Mouse (Mus musculus) embryonic facial prominence, embryonic 11.5 days (tissue): ENCODE results near the gene Arpc1a. TPM values are rescaled to one million over a fixed set of nuclear protein-coding genes. Genes with fewer than 3 reads are reported as not detected.

Experiments
- ATAC-seq: fragments of 200-750 bp; cut with Nextera tagmentation; replicated peaks from 2 replicates; pipeline ENCODE4 v1.8.0; 2017; ENCODE audit warnings: low read depth; ENCODE audit not compliant: insufficient number of reproducible peaks, low FRiP score, low TSS enrichment
- DNase-seq: peaks from one replicate; pipeline ENCODE4 v3.0.0-alpha.2; 2015; ENCODE audit warnings: low spot score
- H3K27ac ChIP-seq: fragments of 300-500 bp; sonication (generic); replicated peaks from 2 replicates; pipeline ENCODE4 v1.5.1; 2014; ENCODE audit warnings: mild to moderate bottlenecking, low read depth, low read length, control low read depth
- H3K27me3 ChIP-seq: fragments of 300-500 bp; sonication (generic); 2 replicates; pipeline ENCODE4 v1.6.1; 2014; ENCODE audit warnings: mild to moderate bottlenecking, low read length, moderate library complexity, mixed read lengths; ENCODE audit not compliant: control insufficient read depth, insufficient read depth
- H3K36me3 ChIP-seq: fragments of 300-500 bp; sonication (generic); replicated peaks from 2 replicates; pipeline ENCODE4 v1.6.1; 2014; ENCODE audit warnings: low read depth, mild to moderate bottlenecking, low read length, moderate library complexity, mixed read lengths; ENCODE audit not compliant: control insufficient read depth, insufficient read depth
- H3K4me1 ChIP-seq: fragments of 300-500 bp; sonication (generic); 2 replicates; pipeline ENCODE4 v1.6.1; 2014; ENCODE audit warnings: low read length, mixed read lengths; ENCODE audit not compliant: control insufficient read depth, insufficient read depth
- H3K4me2 ChIP-seq: fragments of 300-500 bp; sonication (generic); 2 replicates; pipeline ENCODE4 v1.6.1; 2014; ENCODE audit warnings: low read depth, mild to moderate bottlenecking, control low read depth, low read length, moderate library complexity
- H3K4me3 ChIP-seq: fragments of 300-500 bp; sonication (generic); 2 replicates; pipeline ENCODE4 v1.5.1; 2014; ENCODE audit warnings: low read depth, low read length, control low read depth
- H3K9ac ChIP-seq: fragments of 300-500 bp; sonication (generic); replicated peaks from 2 replicates; pipeline ENCODE4 v1.6.1; 2014; ENCODE audit warnings: mild to moderate bottlenecking, control low read depth, low read length
- H3K9me3 ChIP-seq: fragments of 300-500 bp; sonication (generic); replicated peaks from 2 replicates; pipeline ENCODE4 v1.6.1; 2016; ENCODE audit warnings: mild to moderate bottlenecking, low read length, inconsistent platforms, mixed read lengths; ENCODE audit not compliant: control insufficient read depth
- WGBS: fragments of 180-500 bp; shearing (Covaris S2); extraction: QIAGEN DNeasy Blood & Tissue Kit; methylation state at CpG from one replicate; pipeline ENCODE4 v1.1.7; 2014; 5-methylcytosine and 5-hydroxymethylcytosine counted together
- polyA plus RNA-seq: library from polyadenylated mRNA; unstranded; fragments of >200 nt; fragmentation: Nextera tagmentation; extraction: Ambion mirVana; gene quantifications from 2 replicates; pipeline ENCODE4 v1.2.1, GENCODE M21; 2014

Gene Arpc1a
- polyA plus RNA-seq, 1 experiment from 2014 or later: 157 TPM

- no peak for ATAC-seq
- DNase-seq: no peak
- Histone ChIP-seq H3K36me3 (peaks cover 10% of the 10 kb centered on the region), H3K4me2 (no peak overlapping the region), H3K9ac (no peak overlapping the region), H3K27me3 (no peaks in the 10 kb centered on the region), H3K4me3 (no peak overlapping the region), H3K9me3 (no peaks in the 10 kb centered on the region), H3K27ac (no peak overlapping the region), H3K4me1 (no peaks in the 10 kb centered on the region)
- WGBS: 93% methylated on average over 5 of the region's 5 CpGs
These were observed 69.1 kb downstream of the Arpc1a start for GRCm38 (mm10) chr5:145152690-145153089.

Other genes with a start within 250 kb of the Arpc1a start
- gene Smurf1, start 118.0 kb upstream of the Arpc1a start, polyA plus RNA-seq: 12.1 and 16.7 TPM in 2 replicates
- gene Gm4871, start 51.1 kb upstream of the Arpc1a start, polyA plus RNA-seq: not detected in 2 replicates
- not detected in 2 replicates for gene 1700018F24Rik, start 40.8 kb upstream of the Arpc1a start, polyA plus RNA-seq
- gene Kpna7, start 200 bp downstream of the Arpc1a start, polyA plus RNA-seq: not detected in 2 replicates
- 55.5 and 65.0 TPM in 2 replicates for gene Arpc1b, start 30.4 kb downstream of the Arpc1a start, polyA plus RNA-seq
- 113 and 121 TPM in 2 replicates for gene Pdap1, start 56.4 kb downstream of the Arpc1a start, polyA plus RNA-seq
- gene Bud31, start 56.5 kb downstream of the Arpc1a start, polyA plus RNA-seq: 281 and 299 TPM in 2 replicates
- 13.3 and 14.8 TPM in 2 replicates for gene Ptcd1, start 83.3 kb downstream of the Arpc1a start, polyA plus RNA-seq
- gene Cpsf4, start 83.4 kb downstream of the Arpc1a start, polyA plus RNA-seq: 31.8 and 32.1 TPM in 2 replicates
- gene Atp5j2, start 108.2 kb downstream of the Arpc1a start, polyA plus RNA-seq: 493 and 500 TPM in 2 replicates
- gene Zkscan14, start 118.0 kb downstream of the Arpc1a start, polyA plus RNA-seq: 8.5 and 10.2 TPM in 2 replicates
- gene Zkscan5, start 120.7 kb downstream of the Arpc1a start, polyA plus RNA-seq: 20.4 and 21.0 TPM in 2 replicates
- gene Zfp655, start 147.9 kb downstream of the Arpc1a start, polyA plus RNA-seq: 41.5 and 45.0 TPM in 2 replicates
- 0.42 and 0.70 TPM in 2 replicates for gene Zscan25, start 196.7 kb downstream of the Arpc1a start, polyA plus RNA-seq